Mouse (Mus musculus) liver, embryonic 12.5 days (tissue): ENCODE data around the gene Slc35f1. TPM values are rescaled to one million over a fixed set of nuclear protein-coding genes. Genes with fewer than 3 reads are reported as not detected.

Experiments used
- ATAC-seq: fragments of 200-750 bp; cut with Nextera tagmentation; 2 replicates; pipeline ENCODE4 v1.8.0; 2017; ENCODE audit warnings: moderate number of reproducible peaks, mild to moderate bottlenecking, moderate library complexity
- H3K27ac ChIP-seq: fragments of 300-500 bp; sonication (generic); 2 replicates; pipeline ENCODE4 v1.5.1; 2016; ENCODE audit warnings: mild to moderate bottlenecking
- H3K27me3 ChIP-seq: fragments of 300-500 bp; sonication (generic); replicated peaks from 2 replicates; pipeline ENCODE4 v1.6.1; 2016; ENCODE audit warnings: mild to moderate bottlenecking, moderate library complexity
- H3K36me3 ChIP-seq: fragments of 300-500 bp; sonication (generic); 2 replicates; pipeline ENCODE4 v1.6.1; 2016; ENCODE audit warnings: mild to moderate bottlenecking, moderate library complexity
- H3K4me1 ChIP-seq: fragments of 300-500 bp; sonication (generic); 2 replicates; pipeline ENCODE4 v1.6.1; 2016
- H3K4me2 ChIP-seq: fragments of 300-500 bp; sonication (generic); 2 replicates; pipeline ENCODE4 v1.6.1; 2016; ENCODE audit warnings: mild to moderate bottlenecking, moderate library complexity
- H3K4me3 ChIP-seq: fragments of 300-500 bp; sonication (generic); 2 replicates; pipeline ENCODE4 v1.5.1; 2016; ENCODE audit warnings: mild to moderate bottlenecking, moderate library complexity
- H3K9ac ChIP-seq: fragments of 300-500 bp; sonication (generic); 2 replicates; pipeline ENCODE4 v1.6.1; 2016; ENCODE audit warnings: mild to moderate bottlenecking, moderate library complexity
- H3K9me3 ChIP-seq: fragments of 300-500 bp; sonication (generic); replicated peaks from 2 replicates; pipeline ENCODE4 v1.6.1; 2016; ENCODE audit warnings: mild to moderate bottlenecking, moderate library complexity
- WGBS: fragments of 180-500 bp; shearing (Covaris S2); methylation state at CpG from one replicate; pipeline ENCODE4 v1.1.7; 2016; ENCODE audit not compliant: insufficient replicate concordance; 5-methylcytosine and 5-hydroxymethylcytosine counted together
- polyA plus RNA-seq: library from polyadenylated mRNA; unstranded; fragments of >200 nt; fragmentation: Nextera tagmentation; extraction: Ambion mirVana; gene quantifications from 2 replicates; pipeline ENCODE4 v1.2.1, GENCODE M21; 2016

The Slc35f1 gene
- polyA plus RNA-seq, 1 experiment from 2014 or later: 0.14 TPM

DNA sequence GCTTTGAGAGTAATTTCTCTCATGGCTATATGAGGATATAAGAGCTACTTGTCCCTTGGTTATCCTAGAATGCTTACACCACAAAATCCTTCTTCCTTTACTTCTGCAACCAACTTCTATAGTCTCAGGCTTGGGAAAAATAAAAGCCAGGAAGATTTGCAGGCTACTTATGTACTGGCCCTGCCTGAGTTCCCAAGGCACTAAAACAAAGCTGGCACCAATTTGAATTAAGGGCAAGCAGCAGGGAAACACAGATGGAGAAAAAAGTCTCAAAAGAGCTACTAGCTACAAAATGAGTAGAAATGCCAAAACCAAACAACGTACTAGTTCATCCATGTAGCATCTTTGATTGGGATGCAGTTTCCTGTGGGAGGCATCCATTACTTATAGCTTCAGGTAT lies 288.9 kb downstream of the Slc35f1 start:
- Histone ChIP-seq H3K9ac (no peak overlapping the region), H3K4me2 (no peak overlapping the region)
- 71% methylated on average over 1 of the region's 1 CpGs for whole genome bisulfite sequencing

DNA sequence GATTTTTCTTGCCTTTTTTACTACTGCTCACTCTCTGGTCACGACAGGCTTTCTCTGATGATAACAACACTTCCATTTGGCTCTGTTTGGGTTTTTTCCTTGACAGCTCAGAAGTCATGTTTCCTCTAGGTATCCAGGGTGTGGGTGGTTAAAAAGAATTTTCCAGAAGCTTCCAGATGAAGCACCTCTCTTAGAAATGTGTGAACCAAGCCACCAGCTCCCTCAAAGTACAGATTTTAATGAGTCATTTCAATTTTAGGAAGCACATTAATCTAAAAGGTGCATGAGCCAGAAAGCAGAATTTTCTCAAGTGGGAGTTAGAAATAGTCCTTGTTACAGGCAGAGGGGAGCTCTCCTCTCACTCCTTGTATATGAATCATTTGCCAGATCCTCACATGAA lies 292.5 kb downstream of the Slc35f1 start:
- Histone ChIP-seq H3K27ac (no peak overlapping the region), H3K36me3 (no peaks in the 10 kb centered on the region), H3K27me3 (no peaks in the 10 kb centered on the region), H3K4me3 (no peak overlapping the region), H3K4me2 (no peak overlapping the region), H3K9ac (no peak overlapping the region), H3K9me3 (no peaks in the 10 kb centered on the region), H3K4me1 (no peaks in the 10 kb centered on the region)
- ATAC-seq: no peak
- 38% methylated on average over 1 of the region's 1 CpGs for WGBS

More for the DNA sequence above, 288.9 kb downstream of the Slc35f1 start:
- Histone ChIP-seq H3K27me3 (no peaks in the 10 kb centered on the region), H3K27ac (no peak overlapping the region), H3K9me3 (no peaks in the 10 kb centered on the region), H3K4me1 (no peaks in the 10 kb centered on the region), H3K4me3 (no peak overlapping the region), H3K36me3 (no peaks in the 10 kb centered on the region)
- ATAC-seq: no peak

DNA sequence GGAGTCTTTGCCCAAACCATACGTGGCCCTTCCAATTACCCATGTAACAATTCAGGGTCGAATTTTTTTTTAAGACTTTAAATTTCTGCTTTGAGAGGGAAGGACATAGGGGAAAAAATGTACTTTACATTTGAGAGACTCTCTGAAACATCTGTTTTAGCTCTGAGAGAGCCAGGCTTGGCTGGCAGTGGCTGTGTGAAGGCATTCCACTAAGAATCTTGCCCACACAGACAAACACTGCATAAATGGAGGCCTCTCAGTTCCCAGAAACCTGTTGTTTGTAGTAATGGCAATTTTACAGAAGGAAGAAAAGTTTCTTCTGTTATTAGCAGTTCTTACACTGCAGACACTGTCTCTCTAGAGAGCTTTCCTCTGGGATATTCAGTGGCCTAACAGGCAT lies 301.9 kb downstream of the Slc35f1 start:
- Histone ChIP-seq H3K27ac (no peak overlapping the region), H3K27me3 (no peaks in the 10 kb centered on the region), H3K36me3 (no peaks in the 10 kb centered on the region), H3K4me1 (no peaks in the 10 kb centered on the region), H3K9ac (no peak overlapping the region), H3K9me3 (no peaks in the 10 kb centered on the region), H3K4me2 (no peak overlapping the region), H3K4me3 (no peak overlapping the region)
- 38% methylated on average over 2 of the region's 2 CpGs for WGBS
- ATAC-seq: no peak

DNA sequence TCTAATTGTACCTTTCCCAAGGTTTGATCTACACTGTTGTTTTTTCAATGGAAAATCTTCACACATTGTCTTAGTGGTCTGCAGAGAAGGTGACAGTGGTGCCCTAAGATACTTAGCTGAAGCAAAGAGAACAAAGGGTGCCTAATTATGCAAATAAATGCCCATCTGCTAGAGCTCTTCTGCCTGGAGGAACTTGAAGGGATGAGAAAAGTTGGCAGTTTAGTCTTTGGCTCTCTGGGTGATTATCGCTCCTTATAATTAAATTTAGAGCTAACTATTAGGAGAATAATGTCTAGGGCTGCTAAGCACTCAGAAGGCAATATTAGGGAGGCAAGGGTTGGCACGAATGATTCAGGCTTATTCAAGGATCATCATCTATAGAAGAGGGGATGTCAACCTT lies 306.6 kb downstream of the Slc35f1 start:
- no peaks in the 10 kb centered on the region for H3K9me3 ChIP-seq
- no peak overlapping the region for H3K27ac ChIP-seq
- no peak overlapping the region for H3K9ac ChIP-seq
- ATAC-seq: no peak
- H3K27me3 ChIP-seq: no peaks in the 10 kb centered on the region
- H3K4me3 ChIP-seq: no peak overlapping the region
- no peak overlapping the region for H3K4me2 ChIP-seq
- no peaks in the 10 kb centered on the region for H3K4me1 ChIP-seq
- WGBS: 48% methylated on average over 2 of the region's 2 CpGs
- no peaks in the 10 kb centered on the region for H3K36me3 ChIP-seq

DNA sequence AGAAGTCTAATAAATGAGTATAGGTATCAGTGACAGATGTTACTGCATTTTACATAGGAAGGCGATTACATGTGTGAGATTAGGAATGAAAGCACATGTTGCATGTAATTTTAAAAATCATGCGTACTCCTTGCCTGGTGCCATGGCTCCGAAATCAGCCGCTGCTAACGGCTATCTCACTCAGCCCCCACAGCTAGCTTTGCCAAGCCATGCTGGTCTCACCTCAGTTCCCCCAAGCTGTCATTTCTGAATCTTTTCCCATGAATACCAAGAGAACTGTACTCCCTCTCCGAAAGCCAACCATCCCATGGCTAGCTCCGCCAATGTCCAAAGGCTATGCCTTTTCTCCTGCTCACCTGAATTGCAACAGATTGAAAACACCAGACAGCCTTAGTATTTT lies 310.8 kb downstream of the Slc35f1 start:
- Histone ChIP-seq H3K27me3 (no peaks in the 10 kb centered on the region), H3K27ac (no peak overlapping the region), H3K9ac (no peak overlapping the region), H3K4me1 (no peaks in the 10 kb centered on the region), H3K36me3 (no peaks in the 10 kb centered on the region), H3K4me3 (no peak overlapping the region), H3K4me2 (no peak overlapping the region), H3K9me3 (no peaks in the 10 kb centered on the region)
- no peak for ATAC-seq
- WGBS: 81% methylated on average over 7 of the region's 7 CpGs

DNA sequence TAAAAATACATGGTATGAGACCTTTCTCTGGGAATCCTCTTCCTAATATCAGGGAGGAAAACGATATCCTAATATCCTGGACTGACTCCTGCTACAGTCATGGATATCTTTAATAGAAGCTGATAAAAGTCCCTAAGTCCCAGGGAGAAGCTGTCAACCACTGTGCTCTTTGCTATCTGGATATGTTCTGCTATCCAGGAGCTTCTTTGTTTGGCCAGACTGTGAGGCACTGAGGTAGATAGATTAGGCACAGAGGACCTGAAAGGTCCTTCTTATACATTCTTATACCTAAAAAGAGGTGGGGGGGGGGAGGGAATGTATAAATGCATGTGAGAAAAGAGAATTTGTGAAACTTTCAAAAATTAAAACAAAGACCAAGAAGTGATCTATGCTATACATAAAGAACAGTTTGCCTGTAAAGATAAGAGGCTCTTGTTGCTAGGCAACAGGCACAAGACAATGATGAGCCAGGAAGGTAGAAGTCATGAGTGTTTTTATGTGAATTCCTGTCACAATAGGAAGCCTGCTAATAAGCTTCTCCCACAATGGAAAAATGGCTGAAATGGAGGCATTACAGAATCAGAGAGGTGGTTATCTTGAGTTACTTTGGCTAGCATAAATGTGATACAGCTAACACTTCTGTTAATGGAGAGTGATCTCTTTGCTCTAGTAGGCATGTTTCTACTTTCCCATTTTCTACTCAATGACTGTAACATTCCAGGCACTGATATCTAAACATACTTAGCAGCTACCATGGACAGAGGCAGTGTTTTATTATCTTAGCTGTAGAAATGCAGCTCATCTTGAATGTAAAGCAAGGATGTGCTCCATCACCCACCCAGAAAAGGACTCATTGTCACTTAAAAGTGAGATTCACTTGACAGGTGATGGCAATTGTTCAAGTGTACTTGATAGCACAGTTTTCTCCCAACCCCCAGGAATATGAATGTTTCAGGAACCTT lies 316.2 kb downstream of the Slc35f1 start:
- Histone ChIP-seq H3K4me3 (no peak overlapping the region), H3K9ac (no peak overlapping the region), H3K4me1 (no peaks in the 10 kb centered on the region), H3K27ac (no peak overlapping the region), H3K36me3 (no peaks in the 10 kb centered on the region), H3K9me3 (no peaks in the 10 kb centered on the region), H3K4me2 (no peak overlapping the region), H3K27me3 (no peaks in the 10 kb centered on the region)
- no peak for ATAC-seq
- 45% methylated on average over 1 of the region's 1 CpGs for WGBS

DNA sequence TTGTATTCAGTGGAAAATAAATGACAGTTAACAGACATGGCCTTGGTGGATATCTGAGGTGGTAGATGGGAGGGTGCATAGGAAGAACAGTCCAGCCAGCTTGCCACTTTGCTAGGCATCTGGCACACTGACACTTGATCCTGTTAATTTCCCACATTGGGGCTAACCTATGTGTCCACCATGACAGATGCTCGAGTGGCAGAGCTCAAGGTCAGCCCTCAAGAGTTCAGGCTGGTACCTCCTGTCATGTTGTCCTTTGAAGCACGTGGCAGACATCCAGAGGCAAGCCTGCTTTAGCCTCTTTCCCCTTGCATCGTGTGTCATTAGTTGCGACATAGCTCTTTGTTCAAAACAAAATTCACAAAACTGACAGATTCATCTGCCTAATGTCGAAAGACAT lies 323.5 kb downstream of the Slc35f1 start:
- WGBS: 43% methylated on average over 5 of the region's 5 CpGs
- H3K36me3 ChIP-seq: no peaks in the 10 kb centered on the region
- H3K4me3 ChIP-seq: no peak overlapping the region
- no peaks in the 10 kb centered on the region for H3K9me3 ChIP-seq
- H3K9ac ChIP-seq: no peak overlapping the region
- H3K4me2 ChIP-seq: no peak overlapping the region
- no peak for ATAC-seq
- H3K27ac ChIP-seq: no peak overlapping the region
- H3K4me1 ChIP-seq: no peaks in the 10 kb centered on the region
- no peaks in the 10 kb centered on the region for H3K27me3 ChIP-seq

DNA sequence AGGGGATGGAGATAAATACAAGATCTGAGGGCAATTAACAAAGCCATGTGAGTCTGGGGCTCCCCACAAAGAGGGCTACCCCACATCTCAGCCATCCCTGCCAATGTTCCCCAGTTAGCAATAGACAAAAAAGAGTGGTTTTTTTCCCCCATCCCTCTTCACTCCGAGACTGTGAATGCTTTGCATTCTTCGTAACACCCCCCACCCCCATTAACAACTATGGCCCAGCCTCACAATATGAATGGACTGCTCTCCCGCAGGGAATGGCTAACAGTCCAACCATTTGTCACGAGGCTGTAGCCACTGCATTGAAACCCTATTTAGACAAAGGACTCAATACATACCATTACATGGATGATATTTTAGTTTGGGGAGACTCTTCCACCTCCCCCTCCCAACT lies 338.1 kb downstream of the Slc35f1 start:
- Histone ChIP-seq H3K9ac (no peak overlapping the region), H3K4me2 (no peak overlapping the region), H3K4me3 (no peak overlapping the region), H3K36me3 (no peaks in the 10 kb centered on the region), H3K4me1 (no peaks in the 10 kb centered on the region), H3K27ac (no peak overlapping the region), H3K27me3 (no peaks in the 10 kb centered on the region), H3K9me3 (no peaks in the 10 kb centered on the region)
- ATAC-seq: no peak
- 61% methylated on average over 4 of the region's 4 CpGs for WGBS

- WGBS: 33% methylated on average over 1 of the region's 1 CpGs
- H3K36me3 ChIP-seq: no peaks in the 10 kb centered on the region
- H3K4me1 ChIP-seq: no peaks in the 10 kb centered on the region
- H3K9ac ChIP-seq: no peak overlapping the region
- no peak for ATAC-seq
- H3K4me2 ChIP-seq: no peak overlapping the region
- no peak overlapping the region for H3K4me3 ChIP-seq
- H3K27ac ChIP-seq: no peak overlapping the region
- H3K9me3 ChIP-seq: no peaks in the 10 kb centered on the region
- no peaks in the 10 kb centered on the region for H3K27me3 ChIP-seq
These were observed 344.9 kb downstream of the Slc35f1 start for GRCm38 (mm10) chr10:53035202-53035601.

GRCm38 (mm10) chr10:53045931-53046330 lies 355.6 kb downstream of the Slc35f1 start:
- no peak overlapping the region for H3K9ac ChIP-seq
- no peak overlapping the region for H3K4me2 ChIP-seq
- no peaks in the 10 kb centered on the region for H3K36me3 ChIP-seq
- H3K27ac ChIP-seq: no peak overlapping the region
- H3K4me1 ChIP-seq: no peaks in the 10 kb centered on the region
- no peak for ATAC-seq
- no peaks in the 10 kb centered on the region for H3K27me3 ChIP-seq
- no peaks in the 10 kb centered on the region for H3K9me3 ChIP-seq
- H3K4me3 ChIP-seq: no peak overlapping the region

GRCm38 (mm10) chr10:53052521-53052920 lies 362.2 kb downstream of the Slc35f1 start:
- no peak for ATAC-seq
- Histone ChIP-seq H3K4me1 (no peaks in the 10 kb centered on the region), H3K9ac (no peak overlapping the region)

DNA sequence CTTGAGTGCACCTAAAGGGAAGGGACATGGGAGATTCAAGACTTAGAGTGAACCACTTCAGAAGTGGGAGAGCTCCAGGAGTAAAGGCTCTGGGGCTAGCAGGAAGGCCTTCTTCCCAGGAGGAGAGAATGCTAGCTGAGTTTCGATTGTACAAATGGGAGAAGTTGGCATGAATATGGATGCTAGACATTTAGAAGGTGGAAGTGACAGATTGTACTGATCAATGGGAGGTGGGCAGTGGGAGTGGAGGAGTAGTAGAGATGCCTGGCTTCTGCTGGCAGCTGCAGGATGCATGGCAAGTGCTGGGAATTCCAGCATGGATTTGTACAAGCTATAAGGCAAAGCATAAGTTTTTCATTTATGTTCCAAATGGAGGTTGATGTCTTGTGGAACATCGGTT lies 370.4 kb downstream of the Slc35f1 start:
- no peaks in the 10 kb centered on the region for H3K9me3 ChIP-seq
- no peaks in the 10 kb centered on the region for H3K27me3 ChIP-seq
- H3K36me3 ChIP-seq: no peaks in the 10 kb centered on the region
- H3K27ac ChIP-seq: no peak overlapping the region
- no peaks in the 10 kb centered on the region for H3K4me1 ChIP-seq
- WGBS: 58% methylated on average over 2 of the region's 2 CpGs
- no peak overlapping the region for H3K4me2 ChIP-seq
- H3K4me3 ChIP-seq: no peak overlapping the region
- H3K9ac ChIP-seq: no peak overlapping the region
- ATAC-seq: no peak

More at GRCm38 (mm10) chr10:53052521-53052920, 362.2 kb downstream of the Slc35f1 start:
- H3K9me3 ChIP-seq: no peaks in the 10 kb centered on the region
- H3K27ac ChIP-seq: no peak overlapping the region
- no peaks in the 10 kb centered on the region for H3K36me3 ChIP-seq
- H3K27me3 ChIP-seq: no peaks in the 10 kb centered on the region
- H3K4me3 ChIP-seq: no peak overlapping the region
- no peak overlapping the region for H3K4me2 ChIP-seq

DNA sequence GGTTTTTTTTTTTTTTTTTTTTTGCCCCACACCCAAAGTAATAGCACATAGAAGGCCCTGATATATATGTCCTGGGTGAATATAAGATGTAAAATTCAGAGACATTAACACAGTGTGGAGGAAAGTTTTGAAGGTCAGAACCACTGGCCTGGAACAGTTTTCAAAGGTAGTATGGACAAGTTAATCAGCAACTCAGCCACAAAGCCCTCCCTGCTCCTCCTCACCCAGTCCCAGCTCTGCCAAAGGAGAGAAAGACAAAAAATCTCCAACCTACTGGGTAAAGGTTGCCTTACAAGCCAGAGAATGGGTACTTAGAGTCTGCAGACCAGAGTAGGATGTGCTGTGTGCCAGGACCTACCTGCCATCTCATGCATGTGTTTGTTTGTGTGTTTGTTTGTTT lies 372.4 kb downstream of the Slc35f1 start:
- Histone ChIP-seq H3K36me3 (no peaks in the 10 kb centered on the region), H3K4me3 (no peak overlapping the region), H3K9me3 (no peaks in the 10 kb centered on the region), H3K27ac (no peak overlapping the region), H3K27me3 (no peaks in the 10 kb centered on the region), H3K9ac (no peak overlapping the region), H3K4me2 (no peak overlapping the region), H3K4me1 (no peaks in the 10 kb centered on the region)
- no peak for ATAC-seq
